Mouse (Mus musculus): ENCODE measurements around the gene Myo18a. TPM values are rescaled to one million over a fixed set of nuclear protein-coding genes. Genes with fewer than 3 reads are reported as not detected.

Myo18a gene
- polyA plus RNA-seq, 1 experiment from 2014 or later, result 17.3 TPM

GRCm38 (mm10) chr11:77771879-77772713, 9.1 kb downstream of the Myo18a start:
- Histone ChIP-seq H3K27ac (peak overlapping the region; percentile 88), H3K27me3 (no peaks in the 10 kb centered on the region), H3K36me3 (peaks cover 9% of the 10 kb centered on the region), H3K4me2 (peak overlapping the region; percentile 53), H3K4me3 (replicated peaks) (peak overlapping the region; percentile 1; the same call in 1 of the 2 replicates), H3K4me1 (replicated peaks) (peaks cover 83% of the 10 kb centered on the region), H3K9ac (peak overlapping the region; percentile 63), H3K9me3 (replicated peaks) (no peaks in the 10 kb centered on the region)
- ATAC-seq (ENCODE audit: low read depth), result peak; percentile 93
- DNase-seq, result peak; percentile 61
- 10% methylated on average over 8 of the region's 8 CpGs for WGBS (ENCODE audit: insufficient replicate concordance)

DNA sequence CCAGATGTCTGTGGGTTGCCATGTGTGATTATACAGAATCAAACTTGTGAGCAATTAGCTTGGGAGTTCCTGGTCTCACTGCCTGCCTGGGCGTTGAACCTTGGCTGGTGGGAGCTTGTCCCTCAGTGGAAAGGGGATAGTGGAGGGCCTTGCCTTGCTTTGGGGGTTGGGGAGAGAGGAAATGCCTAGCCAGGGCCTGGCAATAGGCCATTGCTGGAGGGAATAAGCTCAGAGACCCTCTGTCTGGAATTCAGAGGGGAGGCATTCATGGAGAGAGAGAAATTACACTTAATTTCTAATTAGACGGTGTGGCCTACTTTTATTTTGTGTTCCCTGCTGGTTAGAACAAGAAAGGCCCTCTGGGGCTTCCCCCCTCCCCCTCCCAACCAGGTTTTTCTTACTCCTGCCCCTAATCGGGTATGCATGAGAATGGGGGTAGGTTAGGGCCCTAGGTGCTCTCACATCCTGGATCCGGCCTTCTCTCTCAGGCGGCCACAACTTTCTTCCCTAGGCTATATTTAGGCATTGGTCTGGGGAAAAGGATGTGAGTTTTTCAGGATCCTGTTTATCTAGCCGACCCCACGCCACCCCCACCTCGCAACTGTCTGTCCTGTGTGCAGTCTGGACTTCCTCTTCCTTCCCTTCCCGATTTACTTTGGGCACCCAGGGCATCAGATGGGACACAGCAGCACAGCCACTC, 12.8 kb downstream of the Myo18a start:
- Histone ChIP-seq H3K36me3 (peaks cover 43% of the 10 kb centered on the region), H3K27ac (peak overlapping the region; percentile 70), H3K9ac (0 out of 2 replicates have a peak overlapping the region, but pooled peaks have one; percentile 26), H3K4me1 (replicated peaks) (peaks cover 81% of the 10 kb centered on the region), H3K27me3 (no peaks in the 10 kb centered on the region), H3K4me2 (no peak overlapping the region), H3K9me3 (replicated peaks) (no peaks in the 10 kb centered on the region), H3K4me3 (replicated peaks) (no peak overlapping the region)
- DNase-seq (no peak), ATAC-seq (ENCODE audit: low read depth) (no peak)
- 33% methylated on average over 9 of the region's 9 CpGs for WGBS (ENCODE audit: insufficient replicate concordance)

- Histone ChIP-seq H3K9me3 (replicated peaks) (no peaks in the 10 kb centered on the region), H3K36me3 (peaks cover 48% of the 10 kb centered on the region), H3K4me2 (no peak overlapping the region), H3K4me3 (replicated peaks) (no peak overlapping the region), H3K4me1 (replicated peaks) (peaks cover 81% of the 10 kb centered on the region), H3K27ac (no peak overlapping the region; the same call in 1 of the 2 replicates), H3K9ac (no peak overlapping the region), H3K27me3 (no peaks in the 10 kb centered on the region)
- DNase-seq (no peak), ATAC-seq (ENCODE audit: low read depth) (no peak)
- 91% methylated on average over 17 of the region's 17 CpGs for WGBS (ENCODE audit: insufficient replicate concordance)
These were observed 14.4 kb downstream of the Myo18a start for GRCm38 (mm10) chr11:77777436-77777835.

DNA sequence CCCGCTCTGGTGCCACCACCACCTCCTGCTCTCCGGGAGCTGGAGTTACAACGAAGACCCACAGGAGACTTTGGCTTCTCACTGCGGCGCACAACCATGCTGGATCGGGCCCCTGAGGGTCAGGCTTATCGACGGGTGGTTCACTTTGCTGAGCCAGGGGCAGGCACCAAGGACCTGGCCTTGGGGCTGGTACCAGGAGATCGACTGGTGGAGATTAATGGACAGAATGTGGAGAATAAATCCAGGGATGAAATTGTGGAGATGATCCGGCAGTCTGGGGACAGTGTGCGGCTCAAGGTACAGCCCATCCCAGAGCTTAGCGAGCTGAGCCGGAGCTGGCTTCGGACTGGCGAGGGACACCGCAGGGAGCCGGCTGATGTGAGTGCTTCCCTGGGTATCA, 14.9 kb downstream of the Myo18a start:
- Histone ChIP-seq H3K27me3 (no peaks in the 10 kb centered on the region), H3K4me3 (replicated peaks) (no peak overlapping the region), H3K9me3 (replicated peaks) (no peaks in the 10 kb centered on the region), H3K9ac (no peak overlapping the region), H3K4me2 (no peak overlapping the region), H3K36me3 (peaks cover 48% of the 10 kb centered on the region), H3K4me1 (replicated peaks) (peaks cover 81% of the 10 kb centered on the region), H3K27ac (no peak overlapping the region; the same call in 1 of the 2 replicates)
- ATAC-seq (ENCODE audit: low read depth), result no peak
- 90% methylated on average over 17 of the region's 17 CpGs for WGBS (ENCODE audit: insufficient replicate concordance)
- DNase-seq, result no peak

DNA sequence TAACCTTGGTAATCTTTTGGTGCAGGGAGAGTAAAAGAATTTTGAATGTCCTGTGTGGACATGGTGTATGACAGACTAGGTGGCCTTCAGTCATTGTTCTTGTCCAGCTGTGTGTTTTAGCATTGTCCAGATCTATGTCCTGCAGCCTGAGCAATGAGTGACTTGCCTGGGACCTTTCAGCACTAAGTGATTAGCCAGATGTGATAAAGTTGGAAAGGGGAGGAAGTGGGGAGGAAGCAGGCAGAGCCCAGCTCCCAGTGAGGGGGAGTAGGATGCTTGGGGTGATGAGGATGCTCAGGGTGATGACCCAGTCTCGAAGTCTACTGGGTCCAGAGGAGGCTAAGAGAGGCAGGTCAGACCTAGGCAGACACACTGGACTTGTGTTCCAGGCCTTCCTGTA, 16.2 kb downstream of the Myo18a start:
- DNase-seq, result no peak
- no peak overlapping the region for H3K9ac ChIP-seq
- H3K4me3 ChIP-seq (replicated peaks), result no peak overlapping the region
- H3K4me2 ChIP-seq, result no peak overlapping the region
- no peak for ATAC-seq (ENCODE audit: low read depth)
- H3K27me3 ChIP-seq, result no peaks in the 10 kb centered on the region
- H3K27ac ChIP-seq, result peak overlapping the region; percentile 35
- H3K9me3 ChIP-seq (replicated peaks), result no peaks in the 10 kb centered on the region
- WGBS (ENCODE audit: insufficient replicate concordance), result 57% methylated on average over 1 of the region's 1 CpGs
- peaks cover 82% of the 10 kb centered on the region for H3K4me1 ChIP-seq (replicated peaks)
- H3K36me3 ChIP-seq, result peaks cover 48% of the 10 kb centered on the region

DNA sequence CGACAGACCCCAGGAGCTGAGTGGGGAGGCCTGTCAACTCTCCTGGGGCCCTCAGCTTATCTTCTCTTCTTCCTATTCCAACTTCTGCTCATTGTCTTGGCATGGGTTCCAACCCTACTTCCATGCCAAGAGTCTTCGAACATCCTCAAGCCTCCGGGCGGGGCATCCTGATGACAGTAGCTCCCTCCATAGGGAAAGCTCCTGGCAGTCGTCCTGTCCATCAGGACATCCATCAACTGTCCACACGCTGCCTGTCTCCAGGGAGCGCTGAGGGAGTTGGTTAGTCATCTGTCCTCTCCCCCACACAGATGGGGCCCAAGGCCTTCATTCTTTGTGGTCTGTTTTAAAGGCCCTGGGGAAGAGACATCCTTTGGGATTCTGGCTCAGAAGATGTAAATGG, 18.0 kb downstream of the Myo18a start:
- DNase-seq, result no peak
- Histone ChIP-seq H3K9ac (no peak overlapping the region), H3K4me3 (replicated peaks) (no peak overlapping the region), H3K27me3 (no peaks in the 10 kb centered on the region), H3K36me3 (peaks cover 46% of the 10 kb centered on the region), H3K4me2 (no peak overlapping the region), H3K9me3 (replicated peaks) (no peaks in the 10 kb centered on the region), H3K27ac (peak overlapping the region; percentile 97), H3K4me1 (replicated peaks) (peaks cover 92% of the 10 kb centered on the region)
- no peak for ATAC-seq (ENCODE audit: low read depth)
- 74% methylated on average over 7 of the region's 7 CpGs for WGBS (ENCODE audit: insufficient replicate concordance)

GRCm38 (mm10) chr11:77782104-77782815, 19.2 kb downstream of the Myo18a start:
- H3K4me3 ChIP-seq (replicated peaks), result no peak overlapping the region
- peak overlapping the region; percentile 77; the same call in 1 of the 2 replicates for H3K9ac ChIP-seq
- peak overlapping the region; percentile 97 for H3K27ac ChIP-seq
- no peak for DNase-seq
- WGBS (ENCODE audit: insufficient replicate concordance), result 83% methylated on average over 7 of the region's 7 CpGs
- peaks cover 95% of the 10 kb centered on the region for H3K4me1 ChIP-seq (replicated peaks)
- no peaks in the 10 kb centered on the region for H3K27me3 ChIP-seq
- ATAC-seq (ENCODE audit: low read depth), result no peak
- H3K4me2 ChIP-seq, result no peak overlapping the region
- no peaks in the 10 kb centered on the region for H3K9me3 ChIP-seq (replicated peaks)
- peaks cover 40% of the 10 kb centered on the region for H3K36me3 ChIP-seq

DNA sequence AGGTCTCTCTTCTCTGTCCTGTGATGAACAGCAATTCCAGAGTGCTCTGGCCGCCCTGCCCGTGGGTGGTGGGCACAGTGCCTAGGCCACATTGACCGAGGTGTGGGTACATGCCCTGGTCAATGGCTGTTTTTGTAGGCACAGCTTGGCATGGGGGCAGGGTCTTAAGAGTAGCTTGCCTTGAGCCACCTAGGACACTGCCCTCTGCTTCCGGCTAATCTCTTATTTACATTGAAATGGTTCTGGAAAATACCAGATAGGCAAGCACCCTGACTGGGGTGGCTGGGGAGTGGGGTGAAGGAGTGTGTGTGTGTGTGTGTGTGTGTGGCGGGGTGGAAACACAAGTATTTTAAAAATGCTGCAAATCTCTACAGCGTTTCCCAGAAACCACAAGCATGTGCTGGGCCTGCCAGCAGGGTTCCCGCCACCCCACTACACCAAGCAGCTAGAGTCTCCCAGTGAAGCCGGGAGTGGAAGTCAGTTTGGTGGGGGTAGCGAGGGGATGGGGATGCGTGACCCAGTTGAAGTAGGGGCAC, 20.2 kb downstream of the Myo18a start:
- DNase-seq (no peak), ATAC-seq (ENCODE audit: low read depth) (peak; percentile 17; the same call in 1 of the 2 replicates)
- H3K27me3 ChIP-seq, result no peaks in the 10 kb centered on the region
- WGBS (ENCODE audit: insufficient replicate concordance), result 58% methylated on average over 10 of the region's 10 CpGs
- H3K27ac ChIP-seq, result peak overlapping the region; percentile 97
- H3K9me3 ChIP-seq (replicated peaks), result no peaks in the 10 kb centered on the region
- peaks cover 35% of the 10 kb centered on the region for H3K36me3 ChIP-seq
- H3K4me3 ChIP-seq (replicated peaks), result peak overlapping the region; percentile 54; the same call in 1 of the 2 replicates
- H3K9ac ChIP-seq, result peak overlapping the region; percentile 77
- peaks cover 99% of the 10 kb centered on the region for H3K4me1 ChIP-seq (replicated peaks)
- peak overlapping the region; percentile 89 for H3K4me2 ChIP-seq

DNA sequence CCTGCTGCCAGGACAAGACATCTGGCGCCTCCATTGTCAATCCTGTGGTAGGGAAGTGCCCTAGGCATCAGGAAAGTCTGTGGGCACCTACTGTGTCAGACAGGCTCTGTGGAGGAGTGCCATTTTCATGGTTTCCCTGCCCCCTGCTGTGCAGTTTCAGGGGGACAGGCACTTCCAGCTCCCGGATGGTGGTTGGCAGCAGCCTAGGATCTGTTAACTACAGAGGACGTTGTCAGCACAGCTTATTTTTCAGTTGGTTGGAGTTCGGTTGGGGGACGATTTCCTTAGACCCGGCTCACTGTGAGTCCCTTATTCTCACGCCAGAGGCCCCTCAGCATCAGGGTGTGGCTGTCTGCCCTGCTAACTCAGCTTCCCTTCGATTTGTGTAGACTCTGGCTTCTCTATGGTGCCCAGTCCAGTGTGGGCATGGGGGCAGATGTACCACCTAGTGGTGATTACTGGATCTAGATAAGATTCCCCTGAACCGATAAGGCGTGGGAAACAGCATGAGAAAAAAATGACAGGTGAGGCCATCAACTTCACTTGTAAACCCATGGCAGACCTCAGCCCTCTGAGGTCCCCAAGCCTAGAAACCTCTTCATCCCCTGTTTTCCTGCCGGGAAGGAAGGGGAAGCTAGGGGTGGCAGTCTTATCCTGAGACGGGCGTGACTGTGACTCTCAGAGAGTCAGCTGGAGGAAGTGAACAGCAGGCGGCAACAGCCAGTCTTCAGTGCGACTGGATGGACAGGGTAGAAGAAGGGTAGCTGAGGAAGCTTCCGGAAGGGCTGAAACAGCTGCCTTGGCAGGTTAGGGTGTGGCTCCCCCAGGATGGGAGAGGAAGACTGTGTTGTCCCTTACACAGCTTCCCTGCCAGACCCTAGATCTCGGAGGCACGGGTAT, 21.0 kb downstream of the Myo18a start:
- 10% methylated on average over 18 of the region's 18 CpGs for WGBS (ENCODE audit: insufficient replicate concordance)
- Histone ChIP-seq H3K4me2 (peak overlapping the region; percentile 89), H3K4me1 (replicated peaks) (peaks cover 99% of the 10 kb centered on the region), H3K27me3 (no peaks in the 10 kb centered on the region), H3K9me3 (replicated peaks) (no peaks in the 10 kb centered on the region), H3K4me3 (replicated peaks) (peak overlapping the region; percentile 54), H3K9ac (peak overlapping the region; percentile 77), H3K27ac (peak overlapping the region; percentile 97), H3K36me3 (peaks cover 29% of the 10 kb centered on the region)
- DNase-seq, result no peak
- ATAC-seq (ENCODE audit: low read depth), result peak; percentile 68

GRCm38 (mm10) chr11:77784894-77785293, 21.8 kb downstream of the Myo18a start:
- ATAC-seq (ENCODE audit: low read depth) (peak; percentile 80), DNase-seq (peak; percentile 72)
- Histone ChIP-seq H3K4me1 (replicated peaks) (peaks cover 96% of the 10 kb centered on the region), H3K36me3 (peaks cover 22% of the 10 kb centered on the region), H3K9me3 (replicated peaks) (no peaks in the 10 kb centered on the region), H3K9ac (peak overlapping the region; percentile 77), H3K27ac (peak overlapping the region; percentile 97), H3K27me3 (no peaks in the 10 kb centered on the region), H3K4me3 (replicated peaks) (peak overlapping the region; percentile 54), H3K4me2 (peak overlapping the region; percentile 89)
- 16% methylated on average over 9 of the region's 9 CpGs for WGBS (ENCODE audit: insufficient replicate concordance)

Measured in liver, embryonic 13.5 days (tissue).